Mouse (Mus musculus): ENCODE measurements around the gene Rnf224.

Gene Rnf224

DNA sequence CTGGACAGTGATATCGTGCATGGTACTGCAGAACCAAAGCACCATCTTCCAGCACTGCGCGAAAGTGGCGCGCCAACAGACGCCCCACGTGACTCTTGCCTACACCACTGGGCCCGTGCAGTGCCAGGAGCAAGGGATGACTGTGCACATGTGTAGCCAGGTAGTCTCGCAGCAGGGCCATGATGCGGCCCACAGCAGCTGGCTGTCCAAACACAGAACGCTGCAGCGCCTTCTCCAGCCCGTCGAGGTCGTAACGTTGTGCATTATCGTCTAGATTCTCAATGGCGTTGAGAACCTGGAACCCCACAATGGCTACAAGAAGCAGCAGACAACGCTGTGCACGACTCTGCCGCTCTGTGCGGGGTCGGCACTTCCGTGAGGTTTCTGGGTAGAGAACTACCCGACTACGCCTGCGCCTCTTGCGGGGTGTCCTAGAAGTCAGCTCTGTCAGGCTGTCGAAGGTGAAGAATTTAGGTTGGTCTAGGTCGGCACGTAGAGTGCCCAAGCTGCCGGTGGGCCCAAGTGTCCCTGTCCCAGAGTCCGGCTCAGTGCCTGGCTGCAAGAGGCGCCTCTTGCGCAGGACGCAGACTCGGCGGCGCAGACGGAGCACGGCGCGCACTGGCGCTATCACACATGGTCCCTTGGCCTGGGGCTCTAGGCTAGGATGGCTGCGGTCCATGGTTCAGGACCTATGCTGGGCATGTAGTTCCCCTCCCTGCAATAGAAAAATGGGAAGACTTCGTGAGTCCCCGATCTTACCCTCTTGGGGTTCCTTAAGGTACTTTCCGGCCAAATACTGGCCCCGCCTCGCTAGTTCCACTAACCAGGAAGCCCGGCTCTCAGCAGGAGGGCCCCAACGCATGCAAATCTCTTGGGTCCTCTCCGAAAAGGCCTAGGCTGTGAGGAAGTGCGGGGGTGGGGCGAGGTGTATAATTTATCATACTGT lies 41.1 kb downstream of the Rnf224 start:
- DNase-seq (ENCODE audit: low spot score in 2 of 2): peak; percentile 82 to 86

DNA sequence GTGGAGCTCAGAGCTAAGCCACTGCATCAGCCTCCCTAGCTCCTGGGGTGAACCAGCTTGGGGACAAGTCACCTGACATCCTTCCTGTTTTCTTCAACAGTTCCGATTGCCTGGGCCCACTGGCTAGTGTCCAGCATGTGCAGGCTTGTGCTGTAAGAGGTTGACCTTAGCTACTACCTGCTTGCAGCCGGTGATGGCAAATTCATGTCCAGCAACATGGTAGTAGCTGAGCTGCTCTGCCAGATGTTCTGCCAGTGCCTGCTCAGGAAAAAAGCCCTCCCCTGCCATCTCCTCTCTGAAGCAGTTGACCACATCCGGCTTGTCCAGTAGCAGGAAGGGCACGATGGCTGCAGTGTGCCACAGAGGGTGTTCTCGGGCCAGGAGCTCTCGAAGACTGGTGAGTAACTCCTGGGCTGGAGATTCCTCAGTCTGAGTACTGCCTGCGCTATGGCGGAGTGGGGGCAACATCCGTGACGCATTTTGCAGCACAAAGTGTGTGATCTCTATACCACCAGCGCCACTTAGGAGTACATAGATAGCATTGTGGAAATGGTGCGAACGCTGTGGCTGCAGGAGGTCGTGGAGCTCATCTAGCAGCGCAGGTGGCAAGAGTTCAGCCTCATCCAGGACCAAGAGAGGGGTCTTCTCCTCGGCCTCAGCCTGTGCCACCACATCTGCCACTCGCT lies 42.0 kb downstream of the Rnf224 start:
- peak; percentile 43 to 79 for DNase-seq (ENCODE audit: low spot score in 2 of 2)

DNA sequence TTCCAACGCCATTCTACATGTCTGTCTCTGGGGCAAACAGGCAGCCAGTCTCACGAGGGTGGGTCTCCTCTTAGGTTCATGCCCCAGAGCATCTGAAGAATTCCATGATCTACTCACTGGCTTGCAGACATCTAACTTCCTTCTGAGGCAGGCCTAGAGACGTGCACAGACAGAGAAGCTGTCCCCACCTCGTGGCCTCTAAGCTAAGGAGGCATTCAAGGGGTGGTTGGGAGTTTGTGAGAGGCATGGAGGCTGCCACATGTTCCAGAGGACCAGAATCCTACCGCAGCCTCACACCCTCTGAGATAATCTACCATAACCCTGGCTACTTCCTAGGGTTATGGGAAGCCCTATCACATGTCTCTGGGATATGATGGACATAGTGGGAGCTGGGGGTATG lies 42.6 kb downstream of the Rnf224 start:
- DNase-seq (ENCODE audit: low spot score in 2 of 2): peak in 1 of 2 experiments; percentile 56

DNA sequence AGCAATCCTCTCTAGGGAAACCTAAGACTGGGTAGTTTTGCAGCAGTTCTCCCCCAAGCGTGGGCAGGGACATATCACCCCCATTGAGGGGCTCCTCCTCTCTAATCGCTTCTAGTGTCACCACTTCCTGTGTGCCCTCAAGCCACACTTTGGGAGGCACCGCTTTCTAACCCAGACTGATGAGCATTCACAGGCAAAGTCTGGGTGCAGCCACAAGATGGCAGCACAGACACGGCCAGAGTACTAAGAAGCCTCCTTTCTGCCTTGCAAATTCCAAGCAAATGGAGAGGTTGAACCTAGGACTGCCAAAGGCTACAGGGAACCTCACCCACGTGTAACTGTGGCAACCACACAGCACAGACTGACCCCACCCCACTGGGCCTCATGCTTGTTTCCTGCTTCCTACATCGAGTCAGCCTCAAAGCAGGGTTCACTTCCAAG lies 43.2 kb downstream of the Rnf224 start:
- peak; percentile 82 to 88 for DNase-seq (ENCODE audit: low spot score in 2 of 2)

DNA sequence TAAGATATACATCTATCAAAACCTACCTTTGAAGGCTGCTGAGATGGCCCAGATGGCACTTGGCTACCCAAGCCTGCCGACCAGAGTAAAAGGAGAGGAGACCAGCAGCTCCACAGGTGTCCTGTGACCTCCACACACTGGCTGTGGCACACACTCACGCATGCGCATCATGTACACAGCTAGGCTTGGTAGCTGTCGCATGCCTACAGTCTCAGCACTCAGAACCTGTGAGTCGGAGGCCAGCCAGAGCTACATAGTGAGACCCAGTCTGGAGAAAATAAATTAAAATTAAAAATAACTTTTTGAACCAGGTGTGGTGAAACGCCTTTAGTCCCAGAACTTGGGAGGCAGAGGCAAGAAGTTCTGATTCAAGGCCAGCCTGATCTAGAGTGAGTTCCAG lies 48.7 kb downstream of the Rnf224 start:
- no peak for DNase-seq (ENCODE audit: low spot score in 2 of 2)

DNA sequence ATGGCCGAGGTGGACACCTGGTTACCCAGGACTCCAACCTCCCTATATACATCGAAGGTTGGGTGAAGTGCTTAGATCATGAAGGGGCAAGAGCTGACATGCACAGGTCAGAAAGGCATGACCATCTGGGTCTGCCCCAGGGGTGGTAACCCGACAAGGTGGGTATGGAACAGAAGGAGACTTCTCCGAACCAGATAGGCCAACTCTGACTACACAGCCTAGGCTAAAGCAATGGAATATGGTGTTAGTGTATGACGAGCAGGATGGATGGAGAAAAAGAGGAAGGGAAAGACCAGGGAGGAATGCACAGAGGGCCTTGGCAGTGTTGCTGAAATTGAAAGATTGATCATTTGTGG lies 50.0 kb downstream of the Rnf224 start:
- DNase-seq (ENCODE audit: low spot score in 2 of 2): no peak

DNA sequence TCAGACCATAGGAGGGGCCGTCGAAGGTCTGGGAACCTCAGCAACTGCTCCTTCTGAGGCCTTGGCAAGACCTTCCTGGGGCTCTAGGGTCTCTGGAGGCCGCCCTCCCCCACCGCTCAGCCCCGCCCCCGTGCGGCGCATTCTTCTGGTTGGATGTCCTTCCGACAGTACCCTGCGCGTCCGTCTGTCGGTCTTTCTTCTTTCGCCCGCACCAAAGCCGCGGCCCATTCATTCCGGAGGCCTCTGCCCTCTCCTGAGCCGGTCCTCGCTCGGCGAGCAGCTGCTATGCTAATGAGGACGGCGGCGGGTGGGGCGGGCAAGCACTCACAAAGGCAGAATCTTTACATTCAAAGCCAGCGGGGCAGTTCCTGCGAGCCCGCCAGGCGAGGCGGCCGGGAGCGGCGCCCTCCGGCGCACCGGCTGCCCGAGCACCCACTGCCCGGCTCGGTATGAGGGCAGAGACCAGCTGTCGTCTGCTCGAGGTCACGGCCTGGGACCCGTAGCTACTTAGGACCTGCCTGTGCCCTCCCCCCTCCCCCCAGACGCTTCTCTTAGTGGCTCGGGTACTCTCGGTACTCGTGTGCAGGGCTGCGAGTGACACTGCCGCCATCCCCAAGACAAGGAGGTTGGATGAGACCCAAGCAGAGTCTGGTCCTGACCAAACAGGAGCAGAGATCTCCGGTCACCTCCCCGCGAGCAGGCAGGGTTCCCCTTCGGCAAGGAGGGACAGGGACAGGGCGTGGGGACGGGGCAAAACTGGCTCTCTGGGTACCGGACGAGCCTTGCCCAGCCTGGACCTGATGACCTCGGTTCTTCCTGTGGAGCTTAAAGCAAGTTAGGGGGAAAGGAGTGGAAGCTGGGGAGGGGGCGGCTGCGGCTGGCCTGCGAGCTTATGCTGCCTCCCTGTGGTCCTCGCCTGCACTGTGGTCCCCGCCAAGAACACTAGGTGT lies 50.7 kb downstream of the Rnf224 start:
- DNase-seq (ENCODE audit: low spot score in 2 of 2): peak; percentile 60 to 84

DNA sequence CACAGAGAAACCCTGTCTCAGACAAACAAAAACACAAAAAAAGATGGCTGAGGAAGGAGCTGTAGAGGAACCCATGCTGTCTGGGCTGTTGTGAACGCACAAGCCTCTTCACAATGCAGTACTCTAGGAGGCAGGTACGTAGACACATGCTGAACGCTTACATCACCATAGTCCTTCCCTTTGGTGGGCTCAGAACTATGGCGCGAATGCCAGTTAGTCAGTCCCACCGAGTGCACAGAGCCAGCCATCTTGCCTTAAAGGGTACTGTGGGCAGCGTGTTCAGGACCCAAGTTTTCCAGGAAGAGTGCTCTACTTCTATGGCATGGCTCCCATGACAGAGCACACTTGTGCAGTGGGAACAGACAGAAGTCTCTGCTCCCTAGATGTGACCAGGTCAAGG lies 52.1 kb downstream of the Rnf224 start:
- DNase-seq (ENCODE audit: low spot score in 2 of 2): no peak

All from spleen, postnatal 4 days (tissue).